Mouse (Mus musculus): Measurements from ENCODE around the gene Cilp2. TPM values are rescaled to one million over a fixed set of nuclear protein-coding genes. Genes with fewer than 3 reads are reported as not detected.

The Cilp2 gene
- polyA plus RNA-seq, 1 experiment: 0.11 TPM

DNA sequence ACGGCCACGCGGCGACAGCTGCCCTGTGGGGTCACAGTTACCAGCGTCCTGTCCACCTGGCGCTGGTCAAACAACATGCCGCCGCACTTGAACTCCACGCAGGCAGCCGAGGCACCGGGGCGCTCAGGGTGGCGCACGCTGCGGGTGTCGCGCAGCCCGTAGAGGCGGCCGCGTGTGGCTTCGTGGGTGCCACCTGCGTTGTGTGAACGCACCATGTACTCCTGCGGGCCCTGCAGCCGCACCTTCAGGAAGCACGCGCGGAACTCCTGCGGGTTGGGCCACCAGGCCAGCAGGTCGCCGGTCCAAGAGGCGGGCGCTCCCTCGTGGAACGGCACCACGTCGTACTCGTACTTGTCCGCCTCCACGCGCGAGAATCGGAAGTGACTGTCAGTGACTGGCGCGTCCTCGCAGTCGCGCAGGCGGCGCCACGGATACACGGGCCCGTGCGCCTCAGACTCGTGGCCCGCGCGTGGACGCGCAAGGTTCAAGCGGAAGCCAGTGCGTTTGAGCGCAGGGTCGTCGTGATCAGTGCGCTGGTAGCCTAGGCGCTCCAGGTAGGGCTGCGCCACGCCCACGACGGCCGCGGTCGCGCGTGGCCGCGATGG, 6.1 kb downstream of the Cilp2 start:
- Histone ChIP-seq H3K4me3 (ENCODE audit: insufficient read depth, low read depth, low read length) (peak overlapping the region; percentile 27; the same call in 1 of the 2 replicates), H3K4me1 (ENCODE audit: control insufficient read depth, insufficient read depth, low read length) (no peaks in the 10 kb centered on the region), H3K27me3 (replicated peaks; ENCODE audit: control insufficient read depth, insufficient read depth, low read length) (0 out of 2 replicates have a peak, but pooled peaks cover 3% of the 10 kb centered on the region), H3K36me3 (ENCODE audit: control insufficient read depth, insufficient read depth, low read length) (no peaks in the 10 kb centered on the region), H3K27ac (ENCODE audit: insufficient read depth, low read depth, low read length) (no peak overlapping the region)
- TF ChIP-seq POLR2A (IDR thresholded peaks at IDR 0.05; ENCODE audit: low read depth, low read length) (no peak), CTCF (conservative IDR thresholded peaks at IDR 0.05; ENCODE audit: insufficient read depth, insufficient read length, low read depth, low read length) (no peak)
- WGBS: 20% methylated on average over 79 of the region's 79 CpGs
- DNase-seq: no peak

GRCm38 (mm10) chr8:69880841-69881240, 6.6 kb downstream of the Cilp2 start:
- DNase-seq: no peak
- H3K27me3 ChIP-seq (replicated peaks; ENCODE audit: control insufficient read depth, insufficient read depth, low read length): 0 out of 2 replicates have a peak, but pooled peaks cover 3% of the 10 kb centered on the region
- TF ChIP-seq POLR2A (IDR thresholded peaks at IDR 0.05; ENCODE audit: low read depth, low read length): no peak
- no peaks in the 10 kb centered on the region for H3K4me1 ChIP-seq (ENCODE audit: control insufficient read depth, insufficient read depth, low read length)
- H3K36me3 ChIP-seq (ENCODE audit: control insufficient read depth, insufficient read depth, low read length): no peaks in the 10 kb centered on the region
- no peak overlapping the region for H3K27ac ChIP-seq (ENCODE audit: insufficient read depth, low read depth, low read length)
- WGBS: 17% methylated on average over 37 of the region's 37 CpGs
- H3K4me3 ChIP-seq (ENCODE audit: insufficient read depth, low read depth, low read length): no peak overlapping the region

DNA sequence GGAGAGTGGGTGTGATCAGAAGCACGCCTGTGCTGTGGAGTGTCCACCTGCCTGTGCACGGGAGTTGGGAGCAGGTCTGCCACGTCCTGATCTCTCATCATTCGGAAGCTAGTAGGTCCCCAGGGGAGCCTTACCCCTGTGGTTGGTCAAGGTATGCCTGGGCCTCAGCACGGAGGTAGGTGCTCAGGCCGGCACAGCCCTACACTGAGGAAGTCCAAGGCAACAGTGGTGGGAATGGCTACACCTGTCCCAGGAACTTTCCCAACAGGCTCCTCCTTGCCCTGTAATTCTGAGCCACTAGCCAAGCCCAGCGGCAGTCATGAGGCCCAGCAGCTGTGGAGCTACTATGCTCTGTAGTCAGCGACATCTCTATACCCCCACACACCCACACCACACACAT, 7.8 kb downstream of the Cilp2 start:
- TF ChIP-seq CTCF (conservative IDR thresholded peaks at IDR 0.05; ENCODE audit: insufficient read depth, insufficient read length, low read depth, low read length) (no peak), POLR2A (IDR thresholded peaks at IDR 0.05; ENCODE audit: low read depth, low read length) (no peak)

DNA sequence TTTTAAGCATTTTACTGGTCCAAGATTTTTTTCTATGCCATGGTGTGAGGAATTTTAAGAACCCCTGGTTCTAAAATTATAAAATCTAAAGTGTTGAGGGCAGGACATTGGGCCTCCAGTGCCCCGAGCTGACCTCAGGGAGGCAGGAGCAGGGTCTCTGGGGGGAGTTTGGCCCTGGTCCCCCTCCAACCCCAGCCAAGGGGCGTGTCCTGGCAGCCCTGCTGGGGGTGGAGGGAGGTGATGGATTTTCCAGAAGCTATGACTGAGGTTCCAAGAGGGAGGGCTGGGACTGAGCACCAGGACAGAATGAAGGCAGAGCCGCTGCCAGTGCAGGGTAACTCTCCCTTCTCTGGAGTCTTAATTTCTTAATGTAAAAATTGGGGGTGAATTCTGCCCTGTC, 9.5 kb downstream of the Cilp2 start:
- no peak for DNase-seq
- H3K4me3 ChIP-seq (ENCODE audit: insufficient read depth, low read depth, low read length): no peak overlapping the region
- 77% methylated on average over 3 of the region's 3 CpGs for whole genome bisulfite sequencing
- H3K4me1 ChIP-seq (ENCODE audit: control insufficient read depth, insufficient read depth, low read length): no peaks in the 10 kb centered on the region
- H3K27ac ChIP-seq (ENCODE audit: insufficient read depth, low read depth, low read length): no peak overlapping the region
- H3K27me3 ChIP-seq (replicated peaks; ENCODE audit: control insufficient read depth, insufficient read depth, low read length): 0 out of 2 replicates have a peak, but pooled peaks cover 3% of the 10 kb centered on the region
- no peaks in the 10 kb centered on the region for H3K36me3 ChIP-seq (ENCODE audit: control insufficient read depth, insufficient read depth, low read length)
- TF ChIP-seq CTCF (conservative IDR thresholded peaks at IDR 0.05; ENCODE audit: insufficient read depth, insufficient read length, low read depth, low read length) (no peak), POLR2A (IDR thresholded peaks at IDR 0.05; ENCODE audit: low read depth, low read length) (no peak)

More for the DNA sequence above, 7.8 kb downstream of the Cilp2 start:
- no peak overlapping the region for H3K27ac ChIP-seq (ENCODE audit: insufficient read depth, low read depth, low read length)
- no peak overlapping the region for H3K4me3 ChIP-seq (ENCODE audit: insufficient read depth, low read depth, low read length)
- no peak for DNase-seq
- 71% methylated on average over 8 of the region's 8 CpGs for WGBS
- no peaks in the 10 kb centered on the region for H3K36me3 ChIP-seq (ENCODE audit: control insufficient read depth, insufficient read depth, low read length)
- no peaks in the 10 kb centered on the region for H3K4me1 ChIP-seq (ENCODE audit: control insufficient read depth, insufficient read depth, low read length)
- 0 out of 2 replicates have a peak, but pooled peaks cover 3% of the 10 kb centered on the region for H3K27me3 ChIP-seq (replicated peaks; ENCODE audit: control insufficient read depth, insufficient read depth, low read length)

- Histone ChIP-seq H3K27me3 (replicated peaks; ENCODE audit: control insufficient read depth, insufficient read depth, low read length) (no peaks in the 10 kb centered on the region), H3K36me3 (ENCODE audit: control insufficient read depth, insufficient read depth, low read length) (no peaks in the 10 kb centered on the region), H3K4me1 (ENCODE audit: control insufficient read depth, insufficient read depth, low read length) (no peaks in the 10 kb centered on the region), H3K4me3 (ENCODE audit: insufficient read depth, low read depth, low read length) (no peak overlapping the region), H3K27ac (ENCODE audit: insufficient read depth, low read depth, low read length) (no peak overlapping the region)
- no peak for TF ChIP-seq POLR2A (IDR thresholded peaks at IDR 0.05; ENCODE audit: low read depth, low read length)
- no peak for TF ChIP-seq CTCF (conservative IDR thresholded peaks at IDR 0.05; ENCODE audit: insufficient read depth, insufficient read length, low read depth, low read length)
- no peak for DNase-seq
- 91% methylated on average over 4 of the region's 4 CpGs for WGBS
Measured at GRCm38 (mm10) chr8:69877396-69877795, 10.1 kb downstream of the Cilp2 start.

DNA sequence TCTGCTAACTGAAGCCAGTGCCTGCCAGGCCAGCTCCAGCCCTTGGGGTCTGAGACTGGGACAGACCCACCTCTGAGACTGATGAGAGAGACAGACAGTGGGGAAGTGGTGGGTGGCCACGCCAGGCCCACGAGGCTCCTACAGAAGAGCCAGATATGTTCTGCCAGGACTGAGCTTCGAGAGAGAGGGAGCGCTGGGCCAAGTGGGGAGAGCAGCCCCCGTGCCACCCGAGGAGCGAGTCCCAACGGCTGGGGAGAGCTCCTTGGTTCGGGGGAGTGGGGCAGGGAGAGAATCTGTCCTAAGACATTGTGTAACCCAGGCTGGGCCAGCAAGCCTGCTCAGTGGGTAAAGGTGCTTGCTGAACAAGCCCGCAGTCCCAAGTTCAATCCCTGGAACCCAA, 10.5 kb downstream of the Cilp2 start:
- WGBS: 77% methylated on average over 10 of the region's 10 CpGs
- no peak overlapping the region for H3K27ac ChIP-seq (ENCODE audit: insufficient read depth, low read depth, low read length)
- no peak for DNase-seq
- no peaks in the 10 kb centered on the region for H3K36me3 ChIP-seq (ENCODE audit: control insufficient read depth, insufficient read depth, low read length)
- no peak overlapping the region for H3K4me3 ChIP-seq (ENCODE audit: insufficient read depth, low read depth, low read length)
- no peak for TF ChIP-seq POLR2A (IDR thresholded peaks at IDR 0.05; ENCODE audit: low read depth, low read length)
- TF ChIP-seq CTCF (conservative IDR thresholded peaks at IDR 0.05; ENCODE audit: insufficient read depth, insufficient read length, low read depth, low read length): no peak
- no peaks in the 10 kb centered on the region for H3K27me3 ChIP-seq (replicated peaks; ENCODE audit: control insufficient read depth, insufficient read depth, low read length)
- H3K4me1 ChIP-seq (ENCODE audit: control insufficient read depth, insufficient read depth, low read length): no peaks in the 10 kb centered on the region

DNA sequence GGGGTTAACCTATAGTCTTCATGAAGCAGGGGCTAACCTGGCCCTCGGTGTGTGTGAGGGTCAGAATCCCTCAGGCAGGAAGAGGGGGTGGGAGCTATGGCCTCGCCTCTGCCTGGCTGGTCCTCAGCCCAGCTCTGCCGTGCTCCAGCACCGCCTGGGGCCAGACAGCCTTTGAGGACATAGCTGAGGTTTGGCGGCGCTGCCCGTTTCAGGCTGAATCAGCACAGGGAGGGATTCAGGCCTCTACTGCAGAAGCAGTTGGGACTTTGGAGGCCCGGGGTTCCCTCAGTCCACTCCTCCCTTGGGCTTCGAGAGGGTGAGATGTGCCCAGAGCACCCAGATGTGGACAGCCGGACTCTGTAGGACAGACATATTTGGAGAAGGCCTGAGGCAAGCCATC, 11.4 kb downstream of the Cilp2 start:
- no peak for TF ChIP-seq POLR2A (IDR thresholded peaks at IDR 0.05; ENCODE audit: low read depth, low read length)
- H3K36me3 ChIP-seq (ENCODE audit: control insufficient read depth, insufficient read depth, low read length): no peaks in the 10 kb centered on the region
- H3K4me3 ChIP-seq (ENCODE audit: insufficient read depth, low read depth, low read length): no peak overlapping the region
- H3K27me3 ChIP-seq (replicated peaks; ENCODE audit: control insufficient read depth, insufficient read depth, low read length): no peaks in the 10 kb centered on the region
- no peaks in the 10 kb centered on the region for H3K4me1 ChIP-seq (ENCODE audit: control insufficient read depth, insufficient read depth, low read length)
- no peak for DNase-seq
- 48% methylated on average over 10 of the region's 10 CpGs for WGBS
- H3K27ac ChIP-seq (ENCODE audit: insufficient read depth, low read depth, low read length): no peak overlapping the region
